Mouse (Mus musculus) liver, adult (tissue): ENCODE measurements around the gene Reep6.

Experiments
- GATA4 ChIP-seq: IDR thresholded peaks from 2 replicates; pipeline ENCODE4 v1.6.1; 2014; ENCODE audit warnings: mild to moderate bottlenecking, low read length; ENCODE audit not compliant: insufficient replicate concordance

Gene Reep6

DNA sequence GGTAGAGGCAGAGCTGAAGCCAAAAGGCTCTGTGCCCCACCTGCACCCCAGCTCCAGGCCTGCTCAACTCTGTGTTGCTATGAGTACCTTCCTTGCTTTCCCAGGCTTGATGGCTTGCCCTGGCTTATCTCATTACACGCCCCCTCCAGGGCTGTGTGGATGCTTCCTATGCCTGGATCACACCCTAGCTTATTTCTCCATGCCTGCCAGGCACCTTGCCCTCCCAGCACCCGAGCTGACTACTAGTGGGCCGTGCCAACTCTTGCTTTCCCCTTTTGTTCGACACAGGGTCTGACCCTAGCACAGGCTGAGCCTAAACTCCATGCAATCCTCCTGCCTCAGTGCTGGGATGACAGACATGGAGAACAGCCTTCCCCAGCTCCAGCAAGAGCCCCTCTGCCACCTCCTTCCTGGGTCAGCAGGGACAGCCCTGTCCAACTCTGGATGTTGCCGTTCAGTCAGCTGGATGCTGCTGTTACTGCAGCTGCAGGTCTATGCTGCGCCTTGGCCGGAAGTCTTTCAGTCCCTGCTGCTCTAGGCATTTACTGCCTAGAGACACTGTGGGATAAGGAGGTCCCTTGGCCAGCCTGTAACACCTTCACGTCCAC lies 32.1 kb upstream of the Reep6 start:
- no peak for TF ChIP-seq GATA4

DNA sequence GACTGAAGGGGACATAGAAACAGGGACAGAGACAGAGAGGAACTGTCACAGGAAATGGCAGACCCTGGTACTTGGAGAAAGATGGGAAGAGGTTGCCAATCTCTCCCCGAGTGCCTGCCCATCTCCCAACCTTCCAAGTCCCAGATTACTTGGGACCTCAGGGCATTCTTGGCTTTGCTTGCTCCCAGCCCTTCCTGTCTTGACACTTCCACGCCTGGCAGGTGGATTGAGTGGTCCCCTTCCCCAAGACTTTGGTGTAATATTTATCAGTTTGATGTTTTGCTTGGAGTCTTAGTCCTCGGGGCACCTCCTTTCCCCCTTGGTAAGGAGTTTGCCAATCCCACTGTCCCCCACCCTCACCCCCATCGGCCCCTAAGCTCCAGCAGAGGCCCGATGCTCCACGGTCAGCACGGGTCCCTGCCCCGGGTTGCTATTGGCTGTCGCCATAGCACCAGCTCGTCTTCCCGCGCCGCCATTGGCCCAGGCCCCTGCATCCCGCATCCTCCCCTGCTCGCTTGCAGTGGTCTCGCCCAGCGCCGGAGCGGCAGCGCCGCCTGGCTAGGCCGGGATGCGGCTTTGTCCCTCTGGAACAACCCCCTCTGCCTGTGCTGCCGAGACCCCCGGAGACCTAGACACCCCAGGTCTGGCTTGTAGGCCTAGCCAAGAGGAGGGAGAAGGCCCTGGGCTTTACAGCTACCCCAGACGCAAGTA lies 31.0 kb upstream of the Reep6 start:
- TF ChIP-seq GATA4, result no peak

DNA sequence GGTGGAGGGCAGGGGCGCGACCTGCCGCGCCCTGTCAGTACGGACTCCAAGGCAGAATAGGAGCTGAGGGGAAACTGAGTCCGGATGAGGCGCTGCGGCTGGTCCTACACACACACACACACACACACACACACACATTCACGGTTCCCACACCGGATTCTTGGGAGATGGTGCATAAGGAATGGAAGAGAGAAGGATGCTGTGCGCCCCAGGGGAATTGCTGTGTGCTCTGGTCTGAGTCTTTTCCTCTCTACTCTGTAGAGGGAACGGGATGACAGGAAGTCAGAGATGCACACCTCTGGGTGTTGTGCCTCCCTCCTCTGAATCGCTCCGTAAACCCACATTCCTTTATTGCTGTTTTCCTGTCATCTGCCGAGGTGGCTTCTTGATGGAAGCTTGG lies 30.5 kb upstream of the Reep6 start:
- no peak for TF ChIP-seq GATA4

DNA sequence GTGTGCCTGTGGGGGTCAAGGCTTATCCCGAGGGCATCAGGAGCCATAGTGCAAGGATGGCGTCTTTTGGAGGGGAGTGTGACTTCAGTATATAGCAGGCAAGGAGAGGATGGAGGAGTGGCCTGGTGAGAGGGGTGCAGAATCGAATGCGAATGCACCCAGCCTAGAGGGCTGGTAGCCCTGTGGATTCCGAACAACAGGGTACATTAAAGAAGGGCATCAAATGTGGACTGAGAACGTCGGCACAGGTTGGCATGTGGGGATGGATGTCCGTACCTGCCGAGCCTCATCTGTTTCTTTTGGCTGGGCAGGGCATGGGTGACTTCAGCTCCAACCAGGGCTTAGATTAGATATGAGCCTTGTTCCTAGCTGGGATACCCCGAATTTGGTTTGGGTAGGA lies 29.9 kb upstream of the Reep6 start:
- no peak for TF ChIP-seq GATA4

DNA sequence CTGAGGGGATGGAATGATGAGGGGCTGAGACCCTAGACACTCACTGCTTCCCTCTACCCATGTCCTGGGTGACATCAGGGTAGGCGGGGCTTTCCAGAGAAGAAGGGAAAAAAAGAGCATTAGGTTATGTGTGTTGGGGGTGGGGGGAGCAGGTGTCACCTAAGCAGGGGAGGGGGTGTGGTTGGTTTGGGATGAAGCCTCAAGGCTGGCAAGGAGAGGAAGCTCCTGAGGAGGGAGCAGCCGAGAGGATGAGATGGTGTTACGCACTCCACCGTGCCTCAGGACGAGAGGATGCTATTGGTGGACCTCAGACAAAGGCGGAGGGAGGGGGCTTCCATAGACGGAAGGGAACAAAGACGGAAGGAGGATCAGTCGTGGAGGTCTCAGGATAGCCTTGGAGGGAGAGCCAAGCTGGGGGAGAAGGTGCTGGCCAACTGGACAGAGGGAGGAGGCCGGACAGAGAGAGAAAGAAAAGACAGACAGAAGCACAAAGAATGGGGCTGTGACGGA lies 29.0 kb upstream of the Reep6 start:
- no peak for TF ChIP-seq GATA4

DNA sequence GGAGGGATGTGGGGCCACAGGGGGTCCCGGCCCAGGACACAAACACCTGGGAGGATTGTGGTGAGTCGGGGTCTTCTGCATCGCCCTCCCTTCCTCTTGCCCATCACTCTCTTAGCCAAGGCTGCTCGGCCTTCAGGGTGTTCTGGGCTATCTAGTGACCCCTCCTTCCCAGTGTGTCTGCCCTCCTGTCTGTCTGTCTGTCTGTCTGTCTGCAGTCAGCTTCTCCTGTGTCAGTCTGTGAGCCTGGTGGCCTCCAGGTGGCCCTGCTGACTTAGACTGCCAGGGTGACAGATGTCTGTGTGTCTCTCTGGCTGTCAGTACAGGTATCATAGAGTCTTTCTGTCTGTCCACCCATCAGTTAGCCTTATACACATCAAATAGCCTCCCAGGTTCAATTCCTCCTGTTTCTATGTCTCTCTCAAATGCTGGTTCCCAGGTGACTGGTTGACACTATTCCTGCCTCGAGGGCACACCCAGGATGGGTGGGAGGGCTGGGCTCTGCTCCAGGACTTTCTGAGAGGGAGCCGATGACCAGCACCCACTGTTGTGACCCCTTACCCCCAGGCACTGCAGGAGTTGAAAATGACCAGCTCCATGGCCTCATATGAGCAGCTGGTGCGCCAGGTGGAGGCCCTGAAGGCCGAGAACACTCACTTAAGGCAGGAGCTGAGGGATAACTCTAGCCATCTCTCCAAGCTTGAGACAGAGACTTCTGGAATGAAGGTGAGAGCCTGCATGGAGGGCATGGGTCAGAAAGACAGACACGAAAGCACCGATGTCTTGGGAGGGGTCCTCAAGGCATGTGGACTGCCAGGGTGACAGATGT lies 28.3 kb upstream of the Reep6 start:
- TF ChIP-seq GATA4, result no peak

DNA sequence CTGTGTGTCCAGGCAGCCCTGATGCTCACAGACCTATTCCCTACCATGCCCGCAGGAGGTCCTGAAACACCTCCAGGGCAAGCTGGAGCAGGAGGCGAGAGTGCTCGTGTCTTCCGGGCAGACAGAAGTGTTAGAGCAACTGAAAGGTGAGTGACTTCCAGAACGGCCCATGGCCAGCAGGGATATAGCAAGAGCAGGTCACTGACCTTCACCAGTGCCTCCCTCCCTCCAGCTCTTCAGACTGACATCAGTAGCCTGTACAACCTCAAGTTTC lies 27.7 kb upstream of the Reep6 start:
- TF ChIP-seq GATA4, result no peak

DNA sequence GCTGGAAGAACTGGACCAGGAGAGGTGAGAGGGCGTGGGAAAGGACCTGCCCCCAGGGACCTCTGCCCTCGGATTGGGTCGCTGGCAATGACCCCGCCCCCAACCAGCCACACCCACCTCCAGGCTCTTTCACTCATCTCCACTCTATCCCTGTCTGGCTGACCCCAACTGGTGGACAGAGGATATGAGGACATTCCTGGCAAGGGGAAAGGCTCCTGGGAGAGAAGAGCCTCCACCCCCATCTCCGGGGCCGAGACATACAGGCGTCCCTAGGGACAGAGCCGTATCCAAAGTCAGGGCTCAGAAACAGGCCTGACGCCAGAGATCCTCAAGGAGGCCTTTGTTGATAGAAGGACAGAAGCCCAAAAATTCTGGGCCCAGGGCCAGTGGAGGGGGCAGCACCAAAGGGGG lies 27.3 kb upstream of the Reep6 start:
- no peak for TF ChIP-seq GATA4

DNA sequence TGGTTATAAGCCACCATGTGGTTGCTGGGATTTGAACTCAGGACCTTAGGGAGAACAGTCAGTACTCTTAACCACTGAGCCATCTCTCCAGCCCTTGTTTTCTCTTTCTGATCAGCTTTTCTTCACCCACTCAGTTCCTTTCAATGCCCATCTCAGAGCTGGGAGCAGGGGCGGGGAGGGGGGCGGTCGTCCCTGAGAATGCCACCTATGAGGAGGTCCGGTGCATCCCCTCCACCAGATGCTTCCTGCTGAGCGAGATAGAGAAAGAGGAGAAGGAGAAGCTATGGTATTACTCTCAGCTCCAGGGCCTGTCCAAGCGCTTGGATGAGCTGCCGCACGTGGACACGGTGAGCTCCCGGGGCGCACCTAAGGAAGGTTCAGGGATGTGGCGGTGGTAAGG lies 25.3 kb upstream of the Reep6 start:
- TF ChIP-seq GATA4, result no peak

DNA sequence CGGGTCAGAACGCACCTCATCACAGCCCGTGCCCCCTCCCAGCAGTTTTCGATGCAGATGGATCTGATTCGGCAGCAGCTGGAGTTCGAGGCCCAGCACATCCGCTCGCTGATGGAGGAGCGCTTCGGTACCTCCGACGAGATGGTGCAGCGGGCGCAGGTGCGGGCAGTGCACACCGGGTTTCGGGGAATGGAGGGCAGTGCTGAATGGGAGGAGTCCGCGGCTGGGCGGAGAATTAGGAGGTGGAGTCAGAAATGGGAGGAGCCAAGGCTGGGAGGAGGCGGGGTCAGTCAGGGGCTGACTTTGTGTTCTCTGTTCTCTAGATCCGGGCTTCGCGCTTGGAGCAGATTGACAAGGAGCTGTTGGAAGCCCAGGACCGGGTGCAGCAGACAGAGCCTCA lies 24.9 kb upstream of the Reep6 start:
- no peak for TF ChIP-seq GATA4

DNA sequence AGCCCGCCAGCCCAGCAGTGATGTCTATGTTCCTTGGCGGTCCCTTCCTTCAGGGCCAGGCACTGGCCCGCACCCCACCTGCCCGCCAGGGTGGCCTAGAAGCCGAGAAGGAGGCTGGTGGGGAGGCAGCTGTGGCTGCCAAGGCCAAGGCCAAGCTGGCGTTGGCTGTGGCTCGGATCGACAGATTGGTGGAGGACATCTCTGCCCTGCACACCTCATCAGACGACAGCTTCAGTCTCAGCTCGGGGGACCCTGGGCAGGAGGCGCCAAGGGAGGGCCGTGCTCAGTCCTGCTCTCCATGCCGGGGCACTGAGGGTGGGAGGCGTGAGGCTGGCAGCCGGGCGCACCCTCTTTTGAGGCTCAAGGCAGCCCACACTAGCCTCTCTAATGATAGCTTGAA lies 18.2 kb upstream of the Reep6 start:
- no peak for TF ChIP-seq GATA4

DNA sequence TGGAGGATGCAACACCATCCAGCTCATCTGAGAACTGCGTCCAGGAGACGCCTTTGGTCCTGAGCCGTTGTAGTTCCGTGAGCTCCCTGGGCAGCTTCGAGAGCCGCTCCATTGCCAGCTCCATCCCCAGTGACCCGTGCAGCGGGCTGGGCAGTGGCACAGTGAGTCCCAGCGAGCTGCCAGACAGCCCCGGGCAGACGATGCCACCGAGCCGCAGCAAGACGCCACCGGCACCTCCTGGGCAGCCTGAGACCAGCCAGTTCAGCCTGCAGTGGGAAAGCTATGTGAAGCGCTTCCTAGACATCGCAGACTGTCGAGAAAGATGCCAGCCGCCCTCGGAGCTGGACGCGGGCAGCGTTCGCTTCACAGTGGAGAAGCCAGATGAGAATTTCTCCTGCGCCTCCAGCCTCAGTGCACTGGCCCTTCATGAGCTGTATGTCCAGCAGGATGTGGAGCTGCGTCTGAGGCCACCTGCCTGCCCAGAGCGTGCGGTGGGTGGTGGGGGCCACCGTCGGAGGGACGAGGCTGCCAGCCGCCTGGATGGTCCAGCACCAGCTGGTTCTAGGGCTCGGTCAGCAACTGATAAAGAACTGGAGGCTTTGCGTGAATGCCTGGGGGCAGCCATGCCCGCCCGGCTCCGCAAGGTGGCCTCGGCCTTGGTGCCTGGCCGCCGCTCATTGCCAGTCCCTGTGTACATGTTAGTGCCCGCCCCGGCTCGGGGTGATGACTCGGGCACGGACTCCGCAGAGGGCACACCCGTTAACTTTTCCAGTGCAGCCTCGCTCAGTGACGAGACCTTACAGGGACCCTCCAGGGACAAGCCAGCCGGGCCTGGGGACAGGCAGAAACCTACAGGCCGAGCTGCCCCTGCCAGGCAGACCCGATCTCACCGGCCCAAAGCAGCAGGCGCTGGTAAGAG lies 16.9 kb upstream of the Reep6 start:
- no peak for TF ChIP-seq GATA4

DNA sequence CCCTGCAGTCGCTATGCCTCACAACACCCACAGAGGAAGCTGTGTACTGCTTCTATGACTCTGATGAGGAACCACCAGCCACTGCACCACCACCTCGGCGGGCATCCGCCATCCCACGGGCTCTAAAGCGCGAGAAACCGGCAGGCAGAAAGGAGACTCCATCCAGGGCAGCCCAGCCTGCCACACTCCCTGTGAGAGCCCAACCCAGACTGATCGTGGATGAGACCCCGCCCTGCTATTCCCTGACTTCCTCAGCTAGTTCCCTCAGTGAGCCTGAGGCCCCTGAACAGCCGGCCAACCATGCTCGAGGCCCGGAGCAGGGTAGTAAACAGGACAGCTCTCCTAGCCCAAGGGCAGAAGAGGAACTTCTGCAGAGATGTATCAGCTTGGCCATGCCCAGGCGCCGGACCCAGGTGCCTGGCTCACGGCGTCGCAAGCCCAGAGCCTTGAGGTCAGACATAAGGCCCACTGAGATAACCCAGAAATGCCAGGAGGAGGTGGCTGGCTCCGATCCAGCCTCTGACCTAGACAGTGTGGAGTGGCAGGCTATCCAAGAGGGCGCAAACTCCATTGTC lies 16.0 kb upstream of the Reep6 start:
- no peak for TF ChIP-seq GATA4

DNA sequence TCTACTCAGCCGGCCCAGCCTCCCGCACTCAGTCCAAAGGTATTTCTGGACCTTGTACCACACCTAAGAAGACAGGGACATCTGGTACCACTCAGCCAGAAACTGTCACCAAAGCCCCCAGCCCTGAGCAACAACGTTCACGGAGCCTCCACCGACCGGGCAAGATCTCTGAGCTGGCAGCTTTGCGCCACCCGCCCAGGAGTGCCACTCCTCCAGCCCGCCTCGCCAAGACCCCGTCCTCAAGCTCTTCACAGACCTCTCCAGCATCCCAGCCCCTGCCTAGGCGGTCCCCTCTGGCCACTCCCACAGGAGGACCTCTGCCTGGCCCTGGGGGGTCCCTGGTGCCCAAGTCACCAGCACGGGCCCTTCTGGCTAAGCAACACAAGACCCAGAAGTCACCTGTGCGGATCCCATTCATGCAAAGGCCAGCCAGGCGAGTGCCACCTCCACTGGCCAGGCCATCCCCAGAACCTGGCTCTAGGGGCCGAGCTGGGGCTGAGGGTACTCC lies 15.2 kb upstream of the Reep6 start:
- no peak for TF ChIP-seq GATA4

DNA sequence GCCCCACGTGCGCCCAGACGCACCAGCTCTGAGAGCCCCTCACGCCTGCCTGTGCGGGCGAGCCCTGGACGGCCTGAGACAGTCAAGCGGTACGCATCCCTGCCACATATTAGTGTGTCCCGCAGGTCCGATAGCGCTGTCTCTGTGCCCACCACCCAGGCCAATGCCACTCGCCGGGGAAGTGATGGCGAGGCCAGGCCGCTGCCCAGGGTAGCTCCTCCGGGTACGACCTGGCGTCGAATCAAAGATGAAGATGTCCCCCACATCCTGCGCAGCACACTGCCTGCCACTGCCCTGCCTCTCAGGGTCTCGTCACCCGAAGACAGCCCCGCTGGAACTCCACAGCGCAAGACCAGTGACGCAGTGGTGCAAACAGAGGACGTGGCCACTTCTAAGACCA lies 14.4 kb upstream of the Reep6 start:
- TF ChIP-seq GATA4, result no peak
